Mouse (Mus musculus) bone marrow macrophage, adult 2 months (primary cell): ENCODE measurements around the gene Adra2b. TPM values are rescaled to one million over a fixed set of nuclear protein-coding genes. Genes with fewer than 3 reads are reported as not detected.

Experiments
- H3K27ac ChIP-seq: 2 replicates; pipeline ENCODE4 v1.5.1; 2012; ENCODE audit warnings: low read depth, low read length; ENCODE audit not compliant: insufficient read depth
- H3K4me1 ChIP-seq: 2 replicates; pipeline ENCODE4 v1.6.1; 2012; ENCODE audit warnings: low read length; ENCODE audit not compliant: control insufficient read depth, insufficient read depth
- H3K4me3 ChIP-seq: 2 replicates; pipeline ENCODE4 v1.5.1; 2012; ENCODE audit warnings: mild to moderate bottlenecking, low read length, moderate library complexity; ENCODE audit not compliant: insufficient read depth
- CTCF ChIP-seq: IDR thresholded peaks from 2 replicates; pipeline ENCODE4 v1.5.1; 2012; ENCODE audit warnings: low read depth, mild to moderate bottlenecking, low read length, moderate library complexity
- POLR2A ChIP-seq: IDR thresholded peaks from 2 replicates; pipeline ENCODE4 v1.6.1; 2012; ENCODE audit warnings: mild to moderate bottlenecking, low read depth, low read length, borderline replicate concordance
- polyA plus RNA-seq: library from polyadenylated mRNA; stranded (reverse); fragments of >200 nt; gene quantifications from 2 replicates; pipeline ENCODE4 v1.2.4, GENCODE M21; 2012; ENCODE audit not compliant: missing spikeins, insufficient read depth, insufficient read length

The Adra2b gene
- polyA plus RNA-seq, 1 experiment = 0.13 TPM

DNA sequence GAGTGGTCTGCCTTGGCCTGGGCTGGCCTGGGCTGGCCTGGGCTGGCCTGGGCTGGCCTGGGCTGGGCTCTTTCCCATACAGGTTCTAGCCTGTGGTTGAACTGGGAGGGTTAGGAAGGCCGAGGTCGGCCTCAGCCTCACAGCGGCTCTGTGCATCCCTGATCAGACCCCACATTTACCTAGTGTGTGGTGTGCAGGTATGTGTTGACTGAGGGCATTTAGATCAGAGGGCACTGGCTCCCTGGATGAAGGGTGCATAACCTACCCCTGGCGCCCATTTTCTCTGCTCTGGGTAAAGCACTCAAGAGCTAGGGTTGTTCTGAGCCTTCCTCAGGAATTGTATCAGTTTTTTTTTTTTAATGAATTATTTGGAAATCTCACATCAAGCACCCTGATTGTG is 24.6 kb upstream of the Adra2b start, which contains the start of gene Astl:
Astl (plus strand) TSS at position 224 of the 400 bp plus-strand sequence.
- TF ChIP-seq CTCF (no peak), POLR2A (no peak)
- Histone ChIP-seq H3K4me1 (peaks cover 26% of the 10 kb centered on the region), H3K27ac (peak within 1 kb of the TSS; percentile 17; the same call in 1 of the 2 replicates), H3K4me3 (peak within 1 kb of the TSS; percentile 92)

DNA sequence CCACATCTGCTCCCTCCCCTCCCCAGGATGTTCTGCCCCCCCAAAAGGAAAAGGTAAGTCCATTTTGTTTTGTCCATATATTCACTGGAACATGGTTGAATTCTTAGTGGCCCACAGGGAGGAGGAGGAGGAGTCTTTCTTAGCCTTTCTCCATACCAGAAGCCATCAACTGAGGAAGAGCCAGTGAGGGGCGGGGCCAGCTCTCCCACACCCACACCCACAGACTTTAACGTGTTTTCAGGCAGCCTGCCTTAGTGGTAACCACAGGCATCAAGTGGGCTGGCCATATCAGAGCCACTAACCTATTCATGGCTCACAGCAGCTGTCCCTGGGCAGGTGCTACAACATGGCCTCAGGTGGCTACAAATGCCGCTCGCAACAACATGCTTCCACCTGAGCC is 24.2 kb upstream of the Adra2b start:
- H3K27ac ChIP-seq = no peak overlapping the region
- no peak for TF ChIP-seq POLR2A
- TF ChIP-seq CTCF = no peak
- H3K4me3 ChIP-seq = no peak overlapping the region
- H3K4me1 ChIP-seq = peaks cover 26% of the 10 kb centered on the region

DNA sequence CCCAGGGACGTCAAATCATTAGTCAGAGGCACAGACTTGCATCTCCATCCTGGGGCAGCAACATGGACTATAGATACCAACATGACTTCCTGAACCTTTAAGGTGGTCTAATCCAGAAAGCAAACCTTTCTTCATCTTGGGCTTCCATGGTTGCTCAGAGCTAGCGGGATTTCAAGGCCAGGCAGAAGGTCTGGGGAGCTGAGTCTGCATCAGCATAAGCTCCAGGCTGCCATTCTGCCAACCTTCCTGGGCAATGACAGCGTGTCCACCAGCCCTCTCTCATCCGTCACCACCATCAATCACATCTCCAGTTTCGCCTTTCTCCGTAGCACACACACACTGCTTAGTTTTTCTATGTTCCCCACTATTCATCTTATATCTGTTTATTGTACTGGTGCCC is 23.7 kb upstream of the Adra2b start:
- Histone ChIP-seq H3K4me1 (peaks cover 23% of the 10 kb centered on the region), H3K27ac (no peak overlapping the region)
- TF ChIP-seq POLR2A = no peak
- TF ChIP-seq CTCF = no peak

DNA sequence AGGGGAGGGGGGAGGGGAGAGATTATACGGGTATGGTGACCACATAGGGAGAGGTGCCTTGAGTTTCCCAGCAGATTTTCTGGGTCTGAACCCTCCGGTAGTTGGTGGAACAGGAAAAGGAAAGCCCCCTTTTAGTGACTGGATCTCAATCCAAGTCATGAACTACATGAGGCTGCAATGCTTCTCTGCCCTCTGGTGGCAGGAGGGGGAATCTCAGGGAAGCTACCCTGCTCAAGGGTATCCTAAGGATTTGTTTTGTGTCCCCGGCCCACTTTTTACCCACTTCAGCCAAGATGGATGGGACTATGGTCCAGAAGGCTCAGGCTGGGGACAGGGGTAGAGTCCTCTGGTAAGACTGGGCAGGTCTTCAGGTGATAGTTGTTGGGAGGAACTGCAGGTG is 21.8 kb upstream of the Adra2b start:
- H3K4me3 ChIP-seq = no peak overlapping the region
- no peak overlapping the region for H3K27ac ChIP-seq
- peak; percentile 95 for TF ChIP-seq CTCF
- no peak for TF ChIP-seq POLR2A
- peaks cover 11% of the 10 kb centered on the region for H3K4me1 ChIP-seq

More for the DNA sequence above, 23.7 kb upstream of the Adra2b start:
- no peak overlapping the region for H3K4me3 ChIP-seq

DNA sequence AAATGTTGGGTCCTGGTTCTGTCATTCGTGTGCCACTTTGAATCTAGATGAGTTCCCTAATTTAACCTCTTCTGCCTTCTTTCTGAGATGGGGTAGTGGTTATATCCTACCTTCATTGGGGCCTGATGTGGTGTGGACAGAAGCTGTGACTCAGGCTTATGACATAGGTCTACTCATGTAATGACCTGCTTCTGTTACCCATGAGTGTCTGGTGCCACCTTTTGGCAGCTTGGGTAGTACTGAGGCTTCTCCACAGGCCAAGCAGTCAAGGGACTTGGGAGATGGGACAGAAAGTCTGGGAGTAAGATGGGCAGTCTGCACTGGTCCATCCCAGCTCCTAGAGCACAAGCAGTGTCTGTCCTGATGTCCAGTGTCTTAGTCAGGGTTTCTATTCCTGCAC is 16.7 kb upstream of the Adra2b start:
- Histone ChIP-seq H3K27ac (no peak overlapping the region), H3K4me1 (no peaks in the 10 kb centered on the region), H3K4me3 (no peak overlapping the region)
- TF ChIP-seq POLR2A (no peak), CTCF (no peak)

DNA sequence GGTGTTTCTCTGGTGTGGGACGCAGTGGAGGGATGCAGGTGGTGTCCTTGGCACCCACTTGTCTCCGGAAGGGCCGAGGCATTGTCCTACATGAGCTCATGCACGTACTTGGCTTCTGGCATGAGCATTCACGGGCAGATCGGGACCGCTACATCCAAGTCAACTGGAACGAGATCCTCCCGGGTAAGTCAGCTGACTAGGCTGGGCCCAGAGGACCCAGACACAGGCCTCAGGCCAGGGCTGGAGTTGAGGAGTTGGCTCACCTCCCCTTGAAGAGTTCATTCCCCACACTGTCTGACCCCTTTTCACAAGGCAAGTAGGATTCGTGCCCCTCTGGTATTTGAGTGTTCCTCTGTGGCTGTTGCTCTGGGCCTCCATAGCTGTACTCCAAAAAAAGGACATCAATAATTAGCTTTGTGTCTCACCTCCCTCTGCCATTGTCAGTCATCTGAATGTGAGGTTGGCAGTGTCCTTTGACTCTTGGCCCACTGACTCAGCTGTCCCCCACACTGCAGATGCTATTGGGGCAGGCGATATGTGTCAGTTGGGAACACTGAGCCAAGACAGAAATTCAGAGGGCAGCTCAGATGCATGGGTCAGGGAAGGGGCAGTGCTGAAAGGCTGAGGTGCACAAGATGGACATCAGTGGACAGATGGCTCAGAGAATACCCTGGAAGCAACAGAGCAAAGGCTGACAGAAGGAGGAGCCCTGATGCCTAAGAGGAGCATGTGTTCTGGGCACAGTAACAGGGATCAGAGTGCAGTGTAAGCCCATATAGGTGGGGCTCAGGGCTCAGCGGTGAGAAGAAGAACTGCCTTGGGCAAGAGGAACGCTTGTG is 15.6 kb upstream of the Adra2b start:
- TF ChIP-seq POLR2A = no peak
- TF ChIP-seq CTCF = no peak
- H3K4me1 ChIP-seq = no peaks in the 10 kb centered on the region
- H3K4me3 ChIP-seq = no peak overlapping the region
- no peak overlapping the region for H3K27ac ChIP-seq

DNA sequence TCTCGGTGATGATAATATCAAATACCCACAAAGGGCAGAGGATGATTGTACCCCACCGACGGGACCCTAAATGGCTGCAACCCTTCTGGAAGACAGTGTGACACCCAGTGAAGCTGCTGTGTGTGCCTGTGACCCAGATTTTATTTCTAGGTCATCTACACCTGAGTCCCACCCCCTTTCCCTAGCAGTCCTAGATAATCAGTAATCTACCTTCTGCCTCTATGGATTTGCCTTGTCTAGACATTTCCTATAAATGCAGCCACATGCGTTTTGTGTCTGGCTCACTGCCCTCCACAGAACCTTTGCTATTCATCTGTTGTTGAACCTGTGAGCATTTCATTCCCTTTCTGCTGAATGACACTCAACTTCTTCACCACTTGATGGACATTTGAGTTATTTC is 9.1 kb upstream of the Adra2b start:
- no peak overlapping the region for H3K4me3 ChIP-seq
- no peak overlapping the region for H3K27ac ChIP-seq
- H3K4me1 ChIP-seq = no peaks in the 10 kb centered on the region
- TF ChIP-seq CTCF = no peak
- TF ChIP-seq POLR2A = no peak

DNA sequence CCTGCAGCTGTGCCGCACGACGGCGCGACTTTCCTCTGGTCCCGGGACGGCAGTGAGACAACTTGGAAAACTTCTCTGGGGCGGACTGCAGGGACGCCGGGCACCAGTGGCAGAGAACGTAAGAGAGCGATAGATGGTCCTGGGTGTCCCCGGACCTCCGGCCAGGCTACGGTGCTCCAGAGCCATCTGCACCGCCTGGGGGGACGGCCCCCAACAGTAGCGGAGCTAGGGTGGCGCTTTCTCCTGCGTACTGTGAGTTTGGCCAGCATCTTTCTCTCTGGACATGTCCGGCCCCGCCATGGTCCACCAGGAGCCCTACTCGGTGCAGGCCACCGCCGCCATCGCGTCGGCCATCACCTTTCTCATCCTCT is 259 bp downstream of the Adra2b start:
- Histone ChIP-seq H3K27ac (no peak overlapping the region), H3K4me3 (no peak overlapping the region), H3K4me1 (no peaks in the 10 kb centered on the region)
- TF ChIP-seq POLR2A (no peak), CTCF (no peak)

DNA sequence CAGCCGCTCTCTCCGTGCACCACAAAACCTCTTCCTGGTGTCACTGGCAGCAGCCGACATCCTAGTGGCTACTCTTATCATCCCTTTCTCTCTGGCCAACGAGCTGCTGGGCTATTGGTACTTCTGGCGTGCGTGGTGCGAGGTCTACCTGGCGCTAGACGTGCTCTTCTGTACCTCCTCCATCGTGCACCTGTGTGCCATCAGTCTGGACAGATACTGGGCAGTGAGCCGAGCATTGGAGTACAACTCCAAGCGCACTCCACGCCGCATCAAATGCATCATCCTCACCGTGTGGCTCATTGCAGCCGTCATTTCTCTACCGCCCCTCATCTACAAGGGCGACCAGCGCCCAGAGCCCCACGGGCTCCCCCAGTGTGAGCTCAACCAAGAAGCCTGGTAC is 688 bp downstream of the Adra2b start:
- Histone ChIP-seq H3K27ac (no peak overlapping the region), H3K4me3 (no peak overlapping the region), H3K4me1 (no peaks in the 10 kb centered on the region)
- TF ChIP-seq CTCF (no peak), POLR2A (no peak)

DNA sequence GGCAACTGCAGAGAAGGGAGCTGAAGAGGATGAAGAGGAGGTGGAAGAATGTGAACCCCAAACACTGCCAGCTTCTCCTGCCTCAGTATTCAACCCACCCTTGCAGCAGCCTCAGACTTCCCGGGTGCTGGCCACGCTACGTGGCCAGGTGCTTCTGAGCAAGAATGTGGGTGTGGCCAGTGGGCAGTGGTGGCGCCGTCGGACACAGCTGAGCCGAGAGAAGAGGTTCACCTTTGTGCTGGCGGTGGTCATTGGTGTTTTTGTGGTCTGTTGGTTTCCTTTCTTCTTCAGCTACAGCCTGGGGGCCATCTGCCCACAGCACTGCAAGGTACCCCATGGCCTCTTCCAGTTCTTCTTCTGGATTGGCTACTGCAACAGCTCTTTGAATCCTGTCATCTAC is 1.4 kb downstream of the Adra2b start:
- Histone ChIP-seq H3K4me1 (no peaks in the 10 kb centered on the region), H3K27ac (no peak overlapping the region), H3K4me3 (no peak overlapping the region)
- TF ChIP-seq CTCF = no peak
- TF ChIP-seq POLR2A = no peak
